ENCODE assay signal across 8 mouse cellular contexts in genomic region chr2:150904272-150904935, GRCm38 (mm10). TPM values are rescaled to one million over a fixed set of nuclear protein-coding genes. Genes with fewer than 3 reads are reported as not detected.
DNase-seq lines count a peak whose midpoint lies in the region; ATAC-seq and TF ChIP-seq lines count a peak whose summit lies in the region.

Gene Abhd12, minus strand, starts transcription at chr2:150904741.

- H3K36me3 ChIP-seq in hindbrain, postnatal 0 days (ENCODE audit: insufficient read depth, low read length), result no peaks in the 10 kb centered on the region

- intact Hi-C loops in gastrocnemius, adult 2 months (cut with DNase I), result loop anchor here (10.0 kb wide), 2 partner anchors 230 to 300 kb away; partner anchors contain the start of gene Apmap
- intact Hi-C loops in left cerebral cortex, adult 2 months (cut with DNase I), result loop anchor here (2.0 to 5.0 kb wide), 2 partner anchors 60 to 98 kb away; no protein-coding TSS in a partner anchor

- under 1% methylated on average over 67 of the region's 72 CpGs for WGBS in hindbrain, postnatal 0 days

- peak within 1 kb of the TSS; percentile 98 for H3K27ac ChIP-seq in gastrocnemius, adult 2 months
- H3K27ac ChIP-seq in hindbrain, postnatal 0 days, result peak within 1 kb of the TSS; percentile 92
- peak within 1 kb of the TSS; percentile 91 for H3K27ac ChIP-seq in left cerebral cortex, adult 2 months

- H3K9me3 ChIP-seq in hindbrain, postnatal 0 days (ENCODE audit: low read length), result no peaks in the 10 kb centered on the region

- peak within 1 kb of the TSS; percentile 80 for H3K9ac ChIP-seq in hindbrain, postnatal 0 days (replicated peaks; ENCODE audit: low read length)

- H3K4me2 ChIP-seq in hindbrain, postnatal 0 days (ENCODE audit: low read depth, low read length), result peak within 1 kb of the TSS; percentile 87

- DNase-seq in WW6 (ENCODE audit: low read depth, low spot score), result peak; percentile 89
- DNase-seq in cerebellum, postnatal 4 days (ENCODE audit: low spot score in 2 of 2), result peak; percentile 93 to 97
- DNase-seq in gastrocnemius, adult 2 months, result peak; percentile 100
- peak; percentile 98 for DNase-seq in hindbrain, postnatal 0 days (ENCODE audit: low spot score)
- DNase-seq in left cerebral cortex, adult 2 months (ENCODE audit: extremely low spot score in 1 of 2, low spot score in 2 of 2), result peak; percentile 97 to 98
- peak; percentile 95 to 97 for DNase-seq in right cerebral cortex, adult 2 months (ENCODE audit: low spot score in 2 of 2)
- DNase-seq in urinary bladder, postnatal 14 days (ENCODE audit: low spot score), result peak; percentile 99

- TF ChIP-seq CTCF in gastrocnemius, adult 2 months (IDR thresholded peaks at IDR 0.05), result no peak
- no peak for TF ChIP-seq CTCF in hindbrain, postnatal 0 days (IDR thresholded peaks at IDR 0.05; ENCODE audit: low read depth)
- TF ChIP-seq CTCF in left cerebral cortex, adult 2 months (IDR thresholded peaks at IDR 0.05), result no peak

- H3K4me3 ChIP-seq in gastrocnemius, adult 2 months, result peak within 1 kb of the TSS; percentile 93
- H3K4me3 ChIP-seq in hindbrain, postnatal 0 days (ENCODE audit: low read length), result peak within 1 kb of the TSS; percentile 64
- H3K4me3 ChIP-seq in left cerebral cortex, adult 2 months, result peak within 1 kb of the TSS; percentile 90

- peak; percentile 98 for ATAC-seq in hindbrain, postnatal 0 days
- peak; percentile 91 for ATAC-seq in megakaryocyte, adult 5-6 weeks (ENCODE audit: poor library complexity, severe bottlenecking)

- peaks cover 8% of the 10 kb centered on the region for H3K4me1 ChIP-seq in hindbrain, postnatal 0 days (ENCODE audit: insufficient read depth, low read length)

- H3K27me3 ChIP-seq in hindbrain, postnatal 0 days (ENCODE audit: insufficient read depth, low read length), result no peaks in the 10 kb centered on the region; the same call in 1 of the 2 replicates

RNA-seq across cellular contexts. Expression of gene Abhd12, which starts in this region (rescaled TPM):
- total RNA-seq in gastrocnemius, adult 2 months (2021), result 10 to 100 TPM; 24.3 to 25.4 TPM
- total RNA-seq in hindbrain, postnatal 0 days (2014; rRNA removed), result 158 and 167 TPM in 2 replicates
- polyA plus RNA-seq in hindbrain, postnatal 0 days (2015; fragmentation: Nextera tagmentation; extraction: Ambion mirVana), result 161 and 164 TPM in 2 replicates
- total RNA-seq in left cerebral cortex, adult 2 months (2021), result 100 to 1,000 TPM; 298 to 305 TPM
- total RNA-seq in megakaryocyte, adult 5-6 weeks (2015), result 37.6 and 51.0 TPM in 2 replicates
- total RNA-seq in megakaryocyte, adult 5-6 weeks (2017), result 47.4 and 100 TPM in 2 replicates

Comparison
In these comparisons a context has a peak if more than half of its experiments do, and no peak if none do; other contexts are left out.
1. Peak in every context shown above with its lines: DNase-seq, ATAC-seq, H3K4me3 ChIP-seq and H3K27ac ChIP-seq.